Mouse (Mus musculus) 3134 (cell line): ENCODE measurements around the gene Unc5a.
A peak's percentile ranks its signal among the peaks of the same experiment; 100 is the strongest.

Source experiments
- DNase-seq: peaks from one replicate; pipeline ENCODE4 v3.0.0-alpha.2; 2011; ENCODE audit warnings: low spot score; ENCODE audit not compliant: insufficient read length; ENCODE audit errors: extremely low read depth

Unc5a gene

DNA sequence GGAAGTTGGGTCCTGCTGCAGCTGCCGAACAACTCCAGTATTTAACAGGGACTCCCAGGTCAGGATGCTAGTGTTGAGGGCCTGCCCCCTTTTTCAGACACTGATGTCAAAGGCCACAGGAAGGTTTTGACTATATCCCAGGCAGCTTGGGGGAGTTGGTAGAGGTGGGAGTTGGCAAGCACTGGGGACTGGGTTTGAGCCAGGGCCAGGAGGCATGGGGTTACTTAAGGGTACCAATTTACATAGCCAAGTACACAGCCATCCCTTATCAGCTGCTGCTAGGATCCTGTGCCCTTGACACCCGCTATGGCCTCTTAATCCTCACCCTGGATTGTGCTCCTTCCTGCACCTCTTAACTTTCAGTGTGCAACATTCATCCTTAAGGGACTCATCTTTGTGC is 5.5 kb downstream of the Unc5a start:
- DNase-seq, result no peak

DNA sequence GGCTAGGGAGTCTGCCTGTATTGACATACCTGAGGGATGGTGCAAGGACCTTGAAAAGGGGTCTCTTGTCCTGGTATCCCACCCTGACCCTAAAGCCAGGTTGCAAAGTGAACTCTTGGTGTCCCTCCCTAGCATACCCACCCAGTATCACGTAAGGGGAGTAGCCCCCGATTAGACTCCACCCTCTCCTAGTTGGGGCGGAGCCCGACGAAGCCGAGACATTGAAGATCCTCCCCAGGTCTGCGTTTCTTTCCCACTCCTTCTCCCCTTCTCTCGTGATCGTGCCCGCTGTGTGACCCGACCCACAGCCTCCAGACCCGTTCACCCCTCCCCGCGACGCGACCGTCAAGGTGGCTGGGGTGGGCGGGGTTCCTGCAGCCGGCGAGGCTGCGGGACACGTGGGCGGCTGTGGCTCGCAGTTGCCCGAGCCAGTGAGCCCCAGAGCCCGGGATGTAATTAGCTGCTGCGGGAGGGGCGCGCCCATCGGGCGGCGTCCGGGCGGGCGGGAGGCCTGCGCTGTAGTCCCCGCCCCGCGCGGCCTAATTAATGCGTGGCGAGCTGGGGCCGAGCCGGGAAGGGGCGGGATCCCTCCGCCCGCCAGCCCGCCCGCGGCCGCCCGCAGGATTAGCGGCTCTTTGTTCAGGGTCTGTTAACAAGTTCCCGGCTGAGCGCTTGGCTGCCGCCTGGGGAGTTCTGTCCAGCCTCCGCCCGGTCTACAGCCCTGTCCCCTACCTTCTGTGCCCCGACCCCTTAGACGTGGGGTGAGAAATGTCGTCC is 6.7 kb downstream of the Unc5a start:
- no peak for DNase-seq

DNA sequence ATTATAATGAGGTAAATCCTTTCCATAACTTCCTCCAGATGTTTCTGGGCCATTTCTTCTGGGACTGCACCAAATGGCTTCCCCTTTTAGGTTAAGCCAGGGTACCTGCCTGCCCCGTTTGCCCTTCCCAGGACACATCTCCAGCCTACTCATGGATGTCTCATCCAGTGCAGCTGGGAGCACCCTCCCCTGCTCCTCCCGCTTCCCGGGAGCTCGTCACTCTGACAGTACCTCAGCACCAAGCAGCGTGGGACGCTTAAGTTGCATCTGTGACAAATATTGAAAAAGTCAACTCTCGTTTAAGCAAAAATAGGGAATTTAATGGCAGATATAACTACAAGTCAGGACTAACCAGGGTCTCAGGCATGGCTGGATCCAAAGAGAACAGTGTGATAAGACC is 8.1 kb downstream of the Unc5a start:
- no peak for DNase-seq

DNA sequence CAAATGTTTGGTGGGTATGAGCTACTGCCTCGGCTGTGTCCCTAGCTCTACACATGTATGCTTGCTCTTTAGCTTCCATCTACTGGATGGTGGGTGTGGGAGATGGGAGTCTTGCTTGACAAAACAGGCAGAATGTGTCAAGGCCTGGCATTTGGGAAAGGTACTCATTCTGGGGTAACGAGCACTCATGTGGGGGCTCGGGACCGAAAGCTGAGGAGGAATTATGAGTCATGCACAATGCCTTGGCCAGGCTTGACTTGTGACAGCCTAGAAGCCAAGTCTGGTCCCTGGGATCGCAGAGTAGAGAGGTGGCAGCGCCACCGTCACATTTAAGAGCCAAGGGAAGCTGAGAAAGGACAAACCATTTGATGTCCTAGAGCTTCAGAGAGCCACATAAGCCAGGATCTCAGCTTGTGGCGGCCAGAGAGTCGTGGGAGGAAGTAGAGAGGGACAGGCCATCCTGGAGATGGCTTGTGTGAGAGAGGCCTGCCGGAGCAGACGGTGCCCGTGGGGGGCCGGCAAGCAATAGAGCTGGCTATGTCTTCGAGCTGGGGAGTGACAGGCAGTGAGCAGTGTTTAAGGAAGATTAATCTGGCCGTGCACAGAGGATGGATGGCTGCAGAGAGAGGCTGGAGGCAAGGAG is 10.0 kb downstream of the Unc5a start:
- no peak for DNase-seq

DNA sequence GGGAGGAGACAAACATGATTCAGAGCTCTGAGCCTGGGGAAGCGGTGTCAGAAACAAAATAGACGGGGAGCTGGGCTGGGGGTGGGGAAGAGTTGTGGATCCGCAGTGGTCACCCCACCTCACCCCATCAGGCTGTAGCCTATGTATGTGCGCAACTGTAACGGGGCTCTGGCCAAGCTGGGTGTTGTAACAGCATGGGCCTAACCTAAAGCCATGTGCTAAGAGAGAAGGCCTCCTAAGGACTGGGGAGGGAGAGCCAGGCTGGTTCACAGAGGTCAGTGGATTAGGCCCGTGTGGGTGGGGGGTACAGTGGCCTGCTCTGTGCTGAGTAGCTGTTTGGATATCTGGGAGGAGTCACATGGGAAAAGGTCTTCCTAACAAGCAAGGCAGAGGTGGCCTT is 10.6 kb downstream of the Unc5a start:
- no peak for DNase-seq

DNA sequence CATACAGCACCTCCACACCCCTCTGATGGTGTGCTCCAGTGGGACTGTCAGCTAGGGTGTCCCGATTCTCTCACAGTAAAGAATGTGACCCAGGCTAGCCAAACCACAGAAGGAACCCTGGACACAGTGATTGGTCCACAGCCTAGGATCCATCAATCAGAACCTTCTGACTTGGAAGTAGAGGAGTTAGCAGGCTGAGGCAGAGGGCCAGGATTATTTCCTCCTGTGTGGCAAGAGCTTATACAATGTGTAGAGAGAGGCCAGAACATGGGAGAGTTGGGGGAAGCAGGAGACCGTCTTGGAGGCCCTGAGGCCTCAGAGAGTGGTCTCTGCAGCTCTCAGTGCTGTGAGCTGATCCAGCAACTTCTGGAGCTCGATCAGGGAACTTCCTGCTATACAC is 11.3 kb downstream of the Unc5a start:
- no peak for DNase-seq

DNA sequence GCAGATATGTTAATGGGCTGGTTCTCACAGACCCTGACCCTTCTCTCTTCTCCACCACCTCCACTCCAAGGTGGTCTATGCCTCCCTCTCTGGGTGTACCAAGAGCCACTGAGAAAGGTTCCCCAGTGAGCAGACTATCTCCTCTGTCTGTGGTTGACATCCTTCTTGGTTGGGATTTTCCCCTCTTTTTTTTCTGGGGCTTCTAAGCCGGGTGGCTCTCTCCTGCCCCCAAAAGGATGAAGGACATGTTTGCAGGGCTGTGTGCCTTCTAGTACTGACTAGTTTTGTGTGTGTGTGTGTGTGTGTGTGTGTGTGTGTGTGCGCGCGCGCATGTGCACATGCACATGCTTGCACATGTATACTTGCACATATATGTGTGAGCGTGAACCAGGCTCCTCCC is 16.0 kb downstream of the Unc5a start:
- DNase-seq, result no peak

DNA sequence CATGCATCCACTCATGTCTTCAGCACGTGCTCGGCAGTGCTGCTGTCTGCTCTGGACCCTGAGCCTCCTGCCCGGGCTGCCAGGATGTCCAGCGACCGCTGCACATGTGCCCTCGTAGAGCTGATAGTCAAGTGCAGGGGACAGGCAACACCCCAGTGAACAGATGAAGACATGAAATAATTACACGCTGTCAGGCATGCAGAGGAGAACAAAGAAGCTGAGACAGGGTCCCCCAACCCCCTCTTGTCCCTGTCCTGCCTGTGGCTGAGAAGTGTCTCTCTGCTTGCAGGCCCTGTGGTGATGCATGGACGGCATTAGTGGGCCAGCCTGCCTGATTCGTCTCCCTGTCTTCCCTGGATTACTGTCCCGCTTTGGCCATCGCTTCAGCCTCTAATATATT is 18.3 kb downstream of the Unc5a start:
- no peak for DNase-seq

DNA sequence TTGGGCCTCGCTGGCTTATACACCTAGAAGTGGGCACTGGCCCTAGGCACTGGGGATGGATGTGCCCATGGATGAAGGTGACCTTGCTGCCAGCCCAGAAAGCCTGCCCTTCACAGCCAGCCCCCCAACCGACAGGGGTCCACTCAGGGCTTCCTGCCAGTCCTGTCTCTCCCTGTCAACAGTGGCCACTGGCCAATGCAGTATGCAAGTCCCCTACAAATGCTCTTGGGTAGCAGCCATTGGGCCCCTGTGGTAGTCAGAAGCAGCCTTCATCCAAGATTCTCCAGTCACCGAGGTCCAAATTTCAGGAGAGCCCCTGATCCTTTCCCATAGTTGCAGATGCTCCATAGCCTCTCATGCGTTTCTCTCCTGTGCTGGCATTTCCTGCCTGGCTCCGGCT is 19.4 kb downstream of the Unc5a start:
- DNase-seq, result no peak

DNA sequence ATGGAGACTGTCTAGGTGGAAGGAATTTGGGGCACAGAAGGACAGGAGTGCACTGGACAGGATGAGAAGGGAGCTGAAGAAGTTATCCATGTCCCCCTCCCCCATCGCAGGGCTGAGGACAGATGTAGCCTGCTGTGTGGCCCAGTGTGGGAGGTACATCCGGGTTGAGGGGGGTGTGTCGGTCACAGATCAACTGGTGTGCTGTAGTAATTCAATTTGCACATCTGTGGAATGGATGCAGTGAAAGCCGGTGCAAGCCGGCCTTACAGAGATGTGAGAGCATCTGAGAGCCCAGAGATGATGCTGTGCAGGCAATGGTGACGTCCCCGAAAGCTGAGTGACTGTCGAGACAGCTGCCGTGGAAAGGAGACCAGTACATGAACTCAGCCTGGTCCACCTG is 20.3 kb downstream of the Unc5a start:
- no peak for DNase-seq

DNA sequence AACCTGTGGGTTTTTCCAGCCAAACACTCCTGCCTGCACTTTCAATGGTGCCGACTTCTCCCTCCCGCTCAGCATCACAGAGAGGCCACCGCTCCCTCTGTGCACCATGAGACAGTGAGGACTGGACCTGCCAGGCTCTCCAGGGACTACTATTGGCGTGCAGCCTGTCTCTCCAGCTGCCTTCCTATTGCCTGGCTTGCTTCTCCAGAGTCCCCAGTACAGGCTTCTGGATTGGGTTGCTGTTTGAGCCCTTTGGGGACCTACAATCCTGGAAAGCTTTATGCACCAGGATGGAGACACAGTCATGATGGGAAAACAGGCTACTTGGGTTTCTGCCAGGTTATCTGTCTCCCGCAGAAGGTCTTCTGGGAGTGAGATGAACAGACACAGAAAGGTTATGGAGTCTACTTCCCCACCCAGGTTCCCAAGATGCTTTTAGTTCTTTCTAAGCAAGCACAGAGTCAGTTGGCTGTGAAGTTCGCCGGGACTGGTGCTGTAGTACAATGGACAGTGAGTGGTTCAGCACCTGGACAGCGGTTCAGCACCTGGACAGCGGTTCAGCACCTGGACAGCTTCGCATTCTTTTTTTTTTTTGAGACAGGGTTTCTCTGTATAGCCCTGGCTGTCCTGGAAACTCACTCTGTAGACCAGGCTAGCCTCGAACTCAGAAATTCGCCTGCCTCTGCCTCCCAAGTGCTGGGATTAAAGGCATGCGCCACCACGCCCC is 21.5 kb downstream of the Unc5a start:
- no peak for DNase-seq

DNA sequence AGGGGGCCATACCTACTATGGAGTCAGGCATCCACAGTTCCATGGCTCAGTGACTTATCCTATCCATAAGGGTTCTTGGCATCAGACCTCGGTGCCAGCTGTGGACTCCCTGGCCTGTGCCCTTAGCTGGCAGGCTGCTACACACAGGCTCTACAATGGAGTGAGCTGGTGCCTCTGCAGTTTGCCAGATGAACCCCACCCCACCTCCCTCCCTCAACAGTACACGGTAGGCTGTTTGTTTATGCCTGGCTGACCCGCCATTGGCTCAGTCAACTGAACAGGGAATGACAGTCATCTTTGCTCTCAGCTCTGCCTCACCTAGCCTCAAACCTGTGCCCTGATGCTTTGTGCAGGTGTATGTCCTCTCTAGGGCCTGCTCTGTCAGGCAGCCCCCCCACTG is 26.3 kb downstream of the Unc5a start:
- DNase-seq, result no peak

DNA sequence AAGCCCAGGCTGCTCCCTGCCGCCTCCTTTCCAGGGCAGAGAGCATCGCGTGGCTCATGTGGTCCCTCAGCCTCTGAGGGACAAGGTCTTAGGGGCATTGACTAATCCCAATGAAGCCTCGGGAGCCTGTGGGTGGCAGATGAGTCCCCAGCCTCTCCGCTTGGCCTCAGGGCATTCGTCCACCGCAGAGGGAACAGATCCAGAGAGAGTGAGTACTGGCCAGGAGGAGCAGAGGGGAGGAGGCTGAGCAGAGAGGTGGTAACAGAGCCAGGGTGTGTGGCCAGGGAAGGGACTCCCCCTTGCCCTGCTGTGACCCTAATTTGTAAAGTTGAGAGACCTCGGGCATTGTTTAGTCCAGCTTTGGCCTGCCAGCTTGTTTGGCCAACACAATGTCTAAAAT is 29.6 kb downstream of the Unc5a start:
- peak; percentile 45 for DNase-seq

DNA sequence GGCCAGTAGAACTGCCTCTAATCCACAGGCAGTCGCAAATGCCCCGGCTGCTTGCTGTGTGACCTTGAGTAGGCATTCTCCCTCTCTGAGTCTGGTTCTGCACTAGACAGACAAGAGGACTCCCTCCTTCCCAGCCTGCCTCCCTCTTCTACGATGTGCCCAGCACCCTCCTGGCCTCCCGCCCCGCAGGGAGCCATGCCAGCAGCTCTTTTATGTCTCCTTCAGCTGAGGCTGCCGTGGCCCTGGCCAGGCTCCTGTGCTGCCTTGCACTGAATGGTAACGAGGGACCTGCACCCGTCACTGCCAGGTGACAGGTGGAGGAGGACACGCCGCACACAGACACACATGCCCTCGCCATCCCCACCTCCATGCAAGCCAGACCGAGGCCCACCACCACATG is 31.7 kb downstream of the Unc5a start:
- no peak for DNase-seq

DNA sequence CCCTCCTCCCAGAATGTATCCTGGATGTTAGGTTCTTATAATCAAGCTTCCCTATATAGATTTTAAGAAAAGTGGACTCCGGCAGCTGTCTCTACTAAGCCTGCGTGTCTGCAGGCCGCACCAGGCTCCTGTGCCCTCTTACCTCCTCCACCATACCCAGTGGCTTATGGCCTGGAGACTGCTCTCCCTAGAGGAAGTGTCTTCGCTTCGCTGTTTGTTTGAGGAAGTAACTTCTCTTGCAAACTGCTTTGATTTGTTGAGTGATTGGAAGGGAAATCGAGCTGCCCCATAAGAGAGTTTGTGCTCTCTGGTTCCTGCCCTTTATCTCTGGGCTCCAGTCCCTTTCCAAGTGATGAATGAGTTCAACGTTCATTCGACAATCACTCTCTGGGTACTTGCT is 33.8 kb downstream of the Unc5a start:
- DNase-seq, result no peak

DNA sequence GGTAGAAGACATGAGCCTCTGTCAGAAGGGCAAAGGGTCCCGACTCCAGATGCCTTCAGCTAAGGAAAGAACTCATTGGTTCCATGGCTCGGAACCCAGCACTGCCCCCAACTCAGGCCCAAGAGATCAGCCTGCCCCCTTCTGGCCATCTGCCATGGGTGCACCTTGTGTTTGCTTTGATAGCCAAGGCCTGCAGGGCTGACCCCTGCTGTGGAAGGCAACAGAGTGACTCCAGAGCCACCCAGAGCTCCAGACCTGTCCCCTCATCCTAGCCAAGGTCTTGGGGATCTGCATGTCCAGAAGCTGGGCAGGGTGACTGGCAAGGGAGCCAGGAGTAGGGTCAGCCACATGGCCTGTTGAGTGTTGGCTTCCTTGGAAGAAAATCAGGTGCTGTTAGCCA is 34.4 kb downstream of the Unc5a start:
- no peak for DNase-seq

DNA sequence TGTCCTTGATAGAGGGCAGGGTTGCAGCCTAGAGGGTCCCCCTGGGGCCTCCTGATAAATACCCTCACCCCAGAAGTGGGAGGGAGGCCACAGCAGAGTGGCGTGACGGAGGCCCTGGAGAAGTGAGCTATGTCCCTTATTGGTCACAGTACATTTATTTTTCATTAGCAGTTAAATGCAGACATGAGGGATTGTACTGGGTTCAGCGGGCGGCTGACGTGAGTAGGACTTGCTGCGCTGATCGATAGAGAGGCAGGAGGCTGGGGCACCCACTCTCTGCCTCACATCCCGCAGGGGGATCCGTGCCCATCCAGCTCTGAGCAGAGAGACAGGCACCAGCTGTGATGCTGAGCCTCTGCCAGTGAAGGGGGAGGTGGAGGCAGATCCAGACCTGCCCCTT is 38.2 kb downstream of the Unc5a start:
- no peak for DNase-seq

DNA sequence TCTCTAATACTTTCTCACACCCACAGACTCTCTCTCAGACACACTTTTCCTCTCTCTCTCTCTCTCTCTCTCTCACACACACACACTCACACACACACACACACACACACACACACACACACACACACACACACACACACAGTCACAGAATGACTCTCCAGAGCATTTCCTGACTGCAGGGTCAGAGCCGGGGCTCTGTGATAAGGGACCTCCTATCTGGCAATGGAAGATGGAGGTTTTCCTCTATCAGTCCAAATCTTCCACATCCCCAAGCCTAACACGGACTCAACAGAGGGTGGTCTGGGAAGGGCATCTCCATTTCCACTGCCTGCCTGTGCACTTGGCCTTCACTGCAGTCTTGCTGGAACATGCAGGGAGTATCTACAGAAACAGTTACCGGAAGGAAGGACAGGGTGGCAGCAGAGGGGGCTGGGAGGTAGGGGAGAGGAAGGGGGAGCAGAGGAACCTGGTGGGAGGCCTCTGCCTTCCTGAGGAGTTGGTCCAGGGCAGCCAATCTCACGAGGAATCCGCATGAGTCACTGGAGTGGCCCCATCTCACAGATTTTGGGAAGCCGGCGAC is 39.1 kb downstream of the Unc5a start:
- DNase-seq, result no peak

DNA sequence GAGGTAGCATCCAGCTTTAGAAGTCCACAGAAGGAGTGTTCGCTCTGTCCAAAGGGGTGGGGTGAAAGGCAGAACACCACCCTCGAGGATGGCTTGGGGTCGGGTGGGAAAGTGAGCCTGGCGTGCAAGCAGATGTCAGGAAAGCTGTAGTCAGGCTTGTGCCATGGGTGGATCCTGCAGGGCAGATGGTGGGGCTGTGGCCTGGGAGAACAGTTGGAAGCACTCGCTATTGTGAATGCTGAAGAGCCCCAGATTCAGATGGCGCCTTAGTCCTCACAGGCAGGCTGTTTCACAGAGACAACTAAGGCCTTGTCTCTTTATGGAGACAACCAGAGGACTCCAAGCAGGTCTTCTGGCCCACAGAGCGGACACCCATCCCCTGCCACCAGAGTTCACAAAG is 43.0 kb downstream of the Unc5a start:
- no peak for DNase-seq

DNA sequence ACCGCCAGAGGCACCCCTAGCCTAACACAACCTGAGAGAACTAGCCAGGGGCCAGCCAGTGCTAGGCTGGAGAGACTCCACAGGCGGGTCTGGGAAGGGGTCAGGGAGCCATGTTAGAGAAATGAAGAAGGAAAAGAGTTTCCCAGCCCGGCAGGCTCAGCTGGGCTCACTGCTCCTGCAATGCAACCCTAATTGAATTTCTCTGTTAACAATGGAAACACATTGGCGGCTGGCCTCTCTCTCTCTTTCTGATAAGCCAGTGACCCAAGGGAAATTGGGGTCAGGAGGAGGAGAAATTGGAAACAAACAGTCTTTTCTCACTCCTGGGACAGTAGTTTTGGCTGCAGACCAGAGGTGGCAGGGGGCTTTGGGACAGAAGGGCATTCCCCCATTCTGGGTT is 45.4 kb downstream of the Unc5a start:
- DNase-seq, result no peak

DNA sequence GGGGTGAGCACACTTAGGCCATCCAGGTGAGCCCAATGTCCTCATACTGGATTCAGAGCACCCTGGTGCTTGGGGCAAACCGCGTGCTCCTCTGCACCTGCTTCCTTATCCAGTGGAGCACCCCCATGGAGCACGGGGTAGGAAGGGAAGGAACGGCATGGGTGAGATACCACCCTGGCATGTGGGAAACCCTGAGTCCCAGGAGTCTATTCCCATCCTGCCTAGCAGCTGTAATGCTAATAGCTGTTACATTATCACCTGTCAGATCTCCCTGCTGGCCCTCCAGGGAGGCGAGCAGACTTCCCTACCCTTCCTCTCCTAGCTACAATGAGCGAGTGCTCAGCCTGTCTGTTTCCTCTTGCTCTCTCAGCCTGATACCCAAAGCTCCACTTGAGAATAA is 46.0 kb downstream of the Unc5a start:
- DNase-seq, result no peak

DNA sequence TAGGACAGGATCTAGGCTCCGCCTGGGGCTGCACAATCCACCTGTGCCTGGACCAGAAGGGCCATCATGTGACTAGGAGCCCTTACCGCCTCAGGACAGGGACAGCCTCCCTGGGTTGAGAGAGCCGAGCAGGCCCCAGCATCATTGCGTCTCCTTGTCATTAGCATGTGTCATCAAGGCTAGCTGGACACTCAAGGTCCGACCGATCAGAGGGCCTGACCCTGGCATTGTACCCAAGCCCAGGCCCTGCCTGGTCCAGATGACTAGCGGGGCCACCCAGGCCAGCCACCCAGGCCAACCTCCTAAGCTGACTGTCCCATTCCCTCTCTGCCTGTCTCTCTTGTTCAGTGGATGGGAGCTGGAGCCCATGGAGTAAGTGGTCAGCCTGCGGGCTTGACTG is 48.4 kb downstream of the Unc5a start:
- DNase-seq, result no peak
